Mouse (Mus musculus) liver, embryonic 14.5 days (tissue): ENCODE measurements around the gene Vwce. TPM values are rescaled to one million over a fixed set of nuclear protein-coding genes. Genes with fewer than 3 reads are reported as not detected.
A peak's percentile ranks its signal among the peaks of the same experiment; 100 is the strongest.

Experiments
- ATAC-seq: fragments of 200-750 bp; cut with Nextera tagmentation; 2 replicates; pipeline ENCODE4 v1.8.0; 2017; ENCODE audit warnings: moderate number of reproducible peaks, mild to moderate bottlenecking, moderate library complexity; ENCODE audit not compliant: insufficient read depth
- DNase-seq, 3 experiments: peaks; one replicate each; pipeline ENCODE4 v3.0.0-alpha.2; 2012 to 2013; ENCODE audit warnings: low read depth in 3 of 3, low spot score in 3 of 3
- H3K27ac ChIP-seq: fragments of 300-500 bp; sonication (generic); 2 replicates; pipeline ENCODE4 v1.5.1; 2014; ENCODE audit warnings: moderate library complexity, mild to moderate bottlenecking, control low read depth, inconsistent platforms
- H3K27me3 ChIP-seq: fragments of 300-500 bp; sonication (generic); 2 replicates; pipeline ENCODE4 v1.6.1; 2014; ENCODE audit warnings: mild to moderate bottlenecking, low read length, moderate library complexity; ENCODE audit not compliant: control insufficient read depth, insufficient read depth
- H3K36me3 ChIP-seq: fragments of 300-500 bp; sonication (generic); replicated peaks from 2 replicates; pipeline ENCODE4 v1.6.1; 2014; ENCODE audit warnings: low read depth; ENCODE audit not compliant: control insufficient read depth, insufficient read depth
- H3K4me1 ChIP-seq, 2 experiments: fragments of 200-500 bp in 1 of 2; fragments of 300-500 bp in 1 of 2; sonication (generic) in 1 of 2; replicated peaks; 2 replicates each; pipeline ENCODE4 v1.6.1; 2012 to 2014; ENCODE audit warnings: antibody characterized with exemption in 1 of 2, inconsistent platforms in 1 of 2, low read length in 1 of 2; ENCODE audit not compliant: control insufficient read depth in 2 of 2, insufficient read depth in 2 of 2
- H3K4me2 ChIP-seq: fragments of 300-500 bp; sonication (generic); 2 replicates; pipeline ENCODE4 v1.6.1; 2014; ENCODE audit warnings: low read depth, mild to moderate bottlenecking, control low read depth, moderate library complexity
- H3K4me3 ChIP-seq, 2 experiments: fragments of 200-500 bp in 1 of 2; fragments of 300-500 bp in 1 of 2; sonication (generic) in 1 of 2; 2 replicates each; pipeline ENCODE4 v1.5.1; 2012 to 2014; ENCODE audit warnings: low read depth in 2 of 2, low read length in 2 of 2, mild to moderate bottlenecking in 2 of 2, control low read depth in 1 of 2, inconsistent platforms in 1 of 2, moderate library complexity in 1 of 2; ENCODE audit not compliant: insufficient read depth in 1 of 2
- H3K9ac ChIP-seq: fragments of 300-500 bp; sonication (generic); replicated peaks from 2 replicates; pipeline ENCODE4 v1.6.1; 2014; ENCODE audit warnings: mild to moderate bottlenecking, control low read depth, moderate library complexity
- H3K9me3 ChIP-seq: fragments of 300-500 bp; sonication (generic); 2 replicates; pipeline ENCODE4 v1.6.1; 2016; ENCODE audit warnings: low read length, mixed read lengths; ENCODE audit not compliant: control insufficient read depth
- CTCF ChIP-seq: IDR thresholded peaks from 2 replicates; pipeline ENCODE4 v1.5.1; 2016; ENCODE audit warnings: antibody characterized with exemption, low read depth, control low read depth
- EP300 ChIP-seq: IDR thresholded peaks from 2 replicates; pipeline ENCODE4 v1.6.1; 2016; ENCODE audit warnings: antibody characterized with exemption, low read depth
- WGBS: fragments of 180-500 bp; shearing (Covaris S2); extraction: QIAGEN DNeasy Blood & Tissue Kit; methylation state at CpG from one replicate; pipeline ENCODE4 v1.1.7; 2014; ENCODE audit not compliant: insufficient replicate concordance; 5-methylcytosine and 5-hydroxymethylcytosine counted together
- polyA plus RNA-seq, 2 experiments: library from polyadenylated mRNA; depleted of rRNA in 1 of 2; stranded (reverse) in 1 of 2; unstranded in 1 of 2; fragments of >200 nt; fragmentation: Nextera tagmentation in 1 of 2; extraction: Ambion mirVana in 1 of 2; gene quantifications; 2 replicates each; pipeline versions ENCODE4 v1.2.1 to v1.2.3; 2012 to 2014

Vwce gene
- polyA plus RNA-seq, 2 experiments, result 5.4 to 6.7 TPM

DNA sequence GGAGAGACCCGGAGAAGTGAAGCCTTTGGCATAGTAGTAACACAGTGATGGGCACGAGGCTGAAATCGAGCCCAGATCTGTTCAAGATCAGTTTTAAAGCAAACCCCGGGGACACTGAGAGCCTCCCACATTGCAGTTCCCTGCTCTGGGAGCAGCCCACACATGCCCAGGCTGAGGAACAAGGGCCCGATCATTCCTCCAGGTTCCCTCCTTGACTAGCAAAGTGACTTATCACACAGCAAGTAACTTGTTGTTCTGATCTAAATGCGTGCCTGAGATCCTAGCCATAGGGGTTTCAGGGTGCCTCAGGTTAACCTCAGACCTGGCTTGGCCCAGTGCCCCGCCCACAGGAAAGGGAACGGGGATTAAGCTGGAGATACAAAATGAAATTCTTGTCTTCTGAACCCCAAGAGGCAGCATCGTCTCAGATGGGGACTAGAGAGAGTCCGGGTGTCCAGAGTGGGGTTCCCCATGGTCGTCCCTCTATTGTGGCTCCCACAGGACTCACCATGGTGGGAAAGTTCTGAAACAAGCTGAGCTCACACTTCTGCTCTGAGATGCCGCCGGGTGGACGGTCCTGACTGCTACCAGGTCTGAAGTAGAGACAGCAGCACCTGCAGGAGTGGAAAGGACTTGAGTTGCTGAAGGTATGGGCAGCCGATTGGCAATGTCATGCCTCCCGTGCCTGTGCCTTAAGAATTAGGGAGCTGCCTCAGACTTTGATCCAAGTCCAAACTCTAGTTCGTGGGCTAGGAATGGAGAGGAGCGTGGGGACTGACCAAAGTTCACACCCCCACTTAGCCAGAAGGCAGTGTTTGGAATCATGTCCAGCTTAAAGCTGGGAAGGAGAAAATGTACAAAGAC, 30.1 kb upstream of the Vwce start:
- Histone ChIP-seq H3K9me3 (no peaks in the 10 kb centered on the region), H3K27ac (peak overlapping the region; percentile 80; the same call in 1 of the 2 replicates), H3K9ac (no peak overlapping the region; the same call in 1 of the 2 replicates), H3K27me3 (no peaks in the 10 kb centered on the region), H3K4me1 (peaks cover 4 to 33% of the 10 kb centered on the region in 2 experiments), H3K36me3 (peaks cover 15% of the 10 kb centered on the region), H3K4me2 (peak overlapping the region; percentile 85), H3K4me3 (no peak overlapping the region; a peak in 1 of 4 replicates)
- 65% methylated on average over 18 of the region's 18 CpGs for WGBS
- ATAC-seq, result no peak
- no peak for DNase-seq
- TF ChIP-seq EP300, result no peak

- Histone ChIP-seq H3K27ac (peak overlapping the region; percentile 80), H3K4me2 (peak overlapping the region; percentile 85), H3K9ac (peak overlapping the region; percentile 74), H3K4me1 (peaks cover 4 to 33% of the 10 kb centered on the region in 2 experiments), H3K4me3 (peak overlapping the region; percentile 78 to 98), H3K9me3 (no peaks in the 10 kb centered on the region), H3K27me3 (no peaks in the 10 kb centered on the region), H3K36me3 (peaks cover 22% of the 10 kb centered on the region)
- TF ChIP-seq EP300 (no peak), CTCF (no peak)
- WGBS, result 39% methylated on average over 3 of the region's 3 CpGs
- no peak for DNase-seq
- ATAC-seq, result no peak
Measured at GRCm38 (mm10) chr19:10604534-10604933, 29.5 kb upstream of the Vwce start.

DNA sequence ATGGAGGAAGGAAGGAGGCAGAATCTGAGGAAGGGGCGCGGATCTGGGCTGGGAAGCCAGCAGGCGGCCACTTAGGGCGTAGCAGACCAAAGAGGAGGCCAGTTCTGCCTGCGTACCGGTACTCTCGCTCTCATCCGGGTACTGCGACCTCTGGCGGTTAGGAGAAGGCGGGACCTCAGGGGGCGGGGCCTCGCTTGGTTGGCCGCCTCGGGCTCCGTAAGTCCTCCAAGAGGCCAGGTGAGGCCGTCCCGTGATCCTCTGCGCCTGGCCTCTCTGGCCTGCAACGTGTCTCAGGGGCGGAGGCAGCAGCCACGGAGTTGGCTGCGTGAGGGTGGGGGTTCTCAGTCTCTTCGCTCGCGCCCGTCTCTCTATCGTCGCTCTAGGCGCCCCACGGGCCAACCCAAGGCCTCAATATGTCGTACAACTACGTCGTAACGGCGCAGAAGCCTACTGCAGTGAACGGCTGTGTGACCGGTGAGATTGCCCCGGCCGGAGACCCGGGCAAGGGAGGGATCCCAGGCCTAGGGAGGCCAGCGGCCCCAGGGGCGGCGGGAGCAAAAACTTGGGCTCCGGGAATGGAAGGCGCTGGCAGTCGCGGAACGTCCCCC, 28.6 kb upstream of the Vwce start, which contains the start of the genes Ddb1 and Tkfc:
Ddb1 (plus strand) TSS at position 35 of the 608 bp plus-strand sequence.
Tkfc (minus strand) TSS at position 362 of the 608 bp plus-strand sequence.
- H3K4me2 ChIP-seq, result peak within 1 kb of the TSS; percentile 85
- ATAC-seq, result peak; percentile 97
- no peaks in the 10 kb centered on the region for H3K27me3 ChIP-seq
- TF ChIP-seq EP300 (peak; percentile 49), CTCF (peak; percentile 88)
- H3K27ac ChIP-seq, result peak within 1 kb of the TSS; percentile 91
- DNase-seq, result peak; percentile 96 to 97 (median 97)
- peaks cover 4 to 33% of the 10 kb centered on the region in 2 experiments for H3K4me1 ChIP-seq
- 0% methylated on average over 49 of the region's 49 CpGs for WGBS
- H3K9ac ChIP-seq, result peak within 1 kb of the TSS; percentile 98
- peak within 1 kb of the TSS; percentile 82 to 98 for H3K4me3 ChIP-seq
- peaks cover 30% of the 10 kb centered on the region for H3K36me3 ChIP-seq
- H3K9me3 ChIP-seq, result no peaks in the 10 kb centered on the region

DNA sequence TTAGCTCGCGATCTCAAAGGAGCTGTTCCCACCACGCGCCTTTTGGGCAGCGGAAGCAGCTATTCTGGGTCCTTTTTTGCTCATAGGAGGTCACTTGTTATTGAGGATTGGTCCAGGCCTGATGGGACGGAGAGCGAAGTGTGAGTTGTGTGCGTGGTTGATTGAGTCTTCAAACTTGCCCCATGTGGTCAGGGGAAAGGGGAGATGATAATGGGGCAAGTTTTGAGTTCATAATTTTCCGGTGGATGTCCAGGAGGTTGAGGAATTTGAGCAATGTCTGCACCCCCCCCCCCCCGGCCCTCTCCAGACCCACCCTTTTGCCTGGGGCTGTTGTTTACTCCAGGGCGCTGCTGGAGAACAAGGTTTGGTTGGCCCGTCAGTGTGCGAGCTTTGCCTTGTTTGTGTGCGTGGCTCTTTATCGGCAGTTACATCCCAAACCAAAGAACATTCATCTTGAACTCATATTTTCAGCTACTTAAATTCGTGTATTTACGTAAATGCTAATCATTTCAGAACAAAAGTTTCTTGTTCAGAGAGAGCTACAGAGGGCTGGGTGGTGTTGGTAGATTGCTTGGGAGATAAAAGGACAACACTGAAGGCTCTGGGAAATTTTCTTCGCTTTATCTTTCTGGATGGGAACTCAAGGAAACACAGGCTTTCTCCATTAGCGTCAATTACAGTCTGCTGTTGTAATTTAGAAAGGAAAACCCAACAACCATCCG, 28.0 kb upstream of the Vwce start:
- peak; percentile 34 to 53 (median 42) for DNase-seq
- Histone ChIP-seq H3K27ac (peak overlapping the region; percentile 91), H3K36me3 (peaks cover 37% of the 10 kb centered on the region), H3K4me1 (peaks cover 4 to 33% of the 10 kb centered on the region in 2 experiments), H3K4me3 (peak overlapping the region; percentile 82 to 98), H3K9me3 (no peaks in the 10 kb centered on the region), H3K9ac (peak overlapping the region; percentile 98), H3K4me2 (peak overlapping the region; percentile 85), H3K27me3 (no peaks in the 10 kb centered on the region)
- ATAC-seq, result peak; percentile 16; the same call in 1 of the 2 replicates
- no peak for TF ChIP-seq EP300
- WGBS, result 3% methylated on average over 20 of the region's 20 CpGs
